Comparison of ENCODE assay signal across 8 mouse cellular contexts in genomic region chr5:115272812-115273548, GRCm38 (mm10). TPM values are rescaled to one million over a fixed set of nuclear protein-coding genes. Genes with fewer than 3 reads are reported as not detected.
DNase-seq lines count a peak whose midpoint lies in the region; ATAC-seq and TF ChIP-seq lines count a peak whose summit lies in the region.

Gene Rnf10 (minus strand): TSS chr5:115272898.

- peaks cover 18% of the 10 kb centered on the region; the same call in 1 of the 2 replicates for H3K4me1 ChIP-seq in hindbrain, postnatal 0 days (ENCODE audit: insufficient read depth, low read length)

- TF ChIP-seq CTCF in gastrocnemius, adult 2 months (IDR thresholded peaks at IDR 0.05): no peak
- no peak for TF ChIP-seq CTCF in hindbrain, postnatal 0 days (IDR thresholded peaks at IDR 0.05; ENCODE audit: low read depth)
- TF ChIP-seq CTCF in left cerebral cortex, adult 2 months (IDR thresholded peaks at IDR 0.05): no peak

- H3K9ac ChIP-seq in hindbrain, postnatal 0 days (replicated peaks; ENCODE audit: low read length): peak within 1 kb of the TSS; percentile 93

- no peaks in the 10 kb centered on the region for H3K27me3 ChIP-seq in hindbrain, postnatal 0 days (ENCODE audit: insufficient read depth, low read length)

- no peaks in the 10 kb centered on the region; the same call in 1 of the 2 replicates for H3K36me3 ChIP-seq in hindbrain, postnatal 0 days (ENCODE audit: insufficient read depth, low read length)

- WGBS in hindbrain, postnatal 0 days: 12% methylated on average over 26 of the region's 26 CpGs

- H3K4me3 ChIP-seq in gastrocnemius, adult 2 months: peak within 1 kb of the TSS; percentile 92
- peak within 1 kb of the TSS; percentile 77 for H3K4me3 ChIP-seq in hindbrain, postnatal 0 days (ENCODE audit: low read length)
- peak within 1 kb of the TSS; percentile 98 for H3K4me3 ChIP-seq in left cerebral cortex, adult 2 months

- intact Hi-C loops in gastrocnemius, adult 2 months (cut with DNase I): loop anchor here (2.0 kb wide), 1 partner anchor 36 kb away; no protein-coding TSS in a partner anchor
- intact Hi-C loops in left cerebral cortex, adult 2 months (cut with DNase I): no loop called here

- H3K9me3 ChIP-seq in hindbrain, postnatal 0 days (ENCODE audit: low read length): no peaks in the 10 kb centered on the region

- peak; percentile 92 for ATAC-seq in hindbrain, postnatal 0 days
- peak; percentile 95 for ATAC-seq in megakaryocyte, adult 5-6 weeks (ENCODE audit: poor library complexity, severe bottlenecking)

- DNase-seq in WW6 (ENCODE audit: low read depth, low spot score): peak; percentile 87
- peak; percentile 94 to 99 for DNase-seq in cerebellum, postnatal 4 days (ENCODE audit: low spot score in 2 of 2)
- peak; percentile 95 for DNase-seq in gastrocnemius, adult 2 months
- peak; percentile 98 for DNase-seq in hindbrain, postnatal 0 days (ENCODE audit: low spot score)
- DNase-seq in left cerebral cortex, adult 2 months (ENCODE audit: extremely low spot score in 1 of 2, low spot score in 2 of 2): peak; percentile 97 to 99
- DNase-seq in right cerebral cortex, adult 2 months (ENCODE audit: low spot score in 2 of 2): peak; percentile 99 to 100
- DNase-seq in urinary bladder, postnatal 14 days (ENCODE audit: low spot score): peak; percentile 97

- peak within 1 kb of the TSS; percentile 82 for H3K4me2 ChIP-seq in hindbrain, postnatal 0 days (ENCODE audit: low read depth, low read length)

- peak within 1 kb of the TSS; percentile 98 for H3K27ac ChIP-seq in gastrocnemius, adult 2 months
- H3K27ac ChIP-seq in hindbrain, postnatal 0 days: peak within 1 kb of the TSS; percentile 92
- H3K27ac ChIP-seq in left cerebral cortex, adult 2 months: peak within 1 kb of the TSS; percentile 92

RNA-seq across cellular contexts. Expression of gene Rnf10, which starts in this region (rescaled TPM):
- total RNA-seq in gastrocnemius, adult 2 months (2021): 100 to 1,000 TPM; 269 to 274 TPM
- total RNA-seq in hindbrain, postnatal 0 days (2014; rRNA removed): 108 and 112 TPM in 2 replicates
- 141 and 145 TPM in 2 replicates for polyA plus RNA-seq in hindbrain, postnatal 0 days (2015; fragmentation: Nextera tagmentation; extraction: Ambion mirVana)
- total RNA-seq in left cerebral cortex, adult 2 months (2021): 100 to 1,000 TPM; 253 to 265 TPM
- 50.9 and 55.4 TPM in 2 replicates for total RNA-seq in megakaryocyte, adult 5-6 weeks (2015)
- 55.9 and 78.3 TPM in 2 replicates for total RNA-seq in megakaryocyte, adult 5-6 weeks (2017)

Comparison
In these comparisons a context has a peak if more than half of its experiments do, and no peak if none do; other contexts are left out.
1. Peak in every context shown above with its lines: DNase-seq, ATAC-seq, H3K4me3 ChIP-seq and H3K27ac ChIP-seq.